In genomic region chr12:65273807-65274206, GRCm38 (mm10) we compare ENCODE assay signal across 12 mouse cellular contexts. TPM values are rescaled to one million over a fixed set of nuclear protein-coding genes. Genes with fewer than 3 reads are reported as not detected.
DNase-seq lines count a peak whose midpoint lies in the region; ATAC-seq and TF ChIP-seq lines count a peak whose summit lies in the region.
"Had no signal": no experiment of that assay in that cellular context is flagged by ENCODE, and none has a peak within 500 bp of the region (broad histone marks: within the 10 kb centered on the region; RNA-seq: fewer than 3 reads in every experiment).

No protein-coding gene starts in this region.

- no peak overlapping the region for H3K9ac ChIP-seq in forebrain, embryonic 14.5 days (ENCODE audit: low read length)
- no peak overlapping the region for H3K9ac ChIP-seq in forebrain, embryonic 15.5 days (replicated peaks)
- H3K9ac ChIP-seq in limb, embryonic 14.5 days (ENCODE audit: low read depth, low read length, severe bottlenecking) = no peak overlapping the region
- H3K9ac ChIP-seq in embryonic facial prominence, embryonic 14.5 days (ENCODE audit: low read depth, low read length) = no peak overlapping the region

- no peaks in the 10 kb centered on the region for H3K9me3 ChIP-seq in forebrain, embryonic 14.5 days (replicated peaks; ENCODE audit: control insufficient read depth, low read length)
- no peaks in the 10 kb centered on the region for H3K9me3 ChIP-seq in forebrain, embryonic 15.5 days
- H3K9me3 ChIP-seq in limb, embryonic 14.5 days (ENCODE audit: control insufficient read depth, low read length) = no peaks in the 10 kb centered on the region
- H3K9me3 ChIP-seq in limb, embryonic 10.5 days (replicated peaks) = no peaks in the 10 kb centered on the region
- no peaks in the 10 kb centered on the region for H3K9me3 ChIP-seq in embryonic facial prominence, embryonic 14.5 days (ENCODE audit: control insufficient read depth, low read length)

- TF ChIP-seq POLR2A in limb, embryonic 14.5 days (IDR thresholded peaks at IDR 0.05; ENCODE audit: borderline replicate concordance, extremely low read depth, insufficient read depth, insufficient read length) = no peak

- H3K4me1 ChIP-seq in forebrain, embryonic 14.5 days (ENCODE audit: control insufficient read depth, insufficient read depth, low read length) = no peaks in the 10 kb centered on the region
- no peaks in the 10 kb centered on the region for H3K4me1 ChIP-seq in forebrain, embryonic 15.5 days
- no peaks in the 10 kb centered on the region for H3K4me1 ChIP-seq in limb, embryonic 14.5 days (ENCODE audit: control insufficient read depth, insufficient read depth, low read length)
- H3K4me1 ChIP-seq in limb, embryonic 10.5 days = no peaks in the 10 kb centered on the region
- no peaks in the 10 kb centered on the region for H3K4me1 ChIP-seq in embryonic facial prominence, embryonic 14.5 days (ENCODE audit: control insufficient read depth, insufficient read depth, low read length)

- H3K27ac ChIP-seq in forebrain, embryonic 14.5 days (ENCODE audit: low read depth, low read length) = no peak overlapping the region
- no peak overlapping the region for H3K27ac ChIP-seq in forebrain, embryonic 15.5 days (replicated peaks)
- no peak overlapping the region for H3K27ac ChIP-seq in limb, embryonic 14.5 days (replicated peaks; ENCODE audit: low read depth, low read length)
- no peak overlapping the region for H3K27ac ChIP-seq in limb, embryonic 10.5 days
- H3K27ac ChIP-seq in embryonic facial prominence, embryonic 14.5 days (replicated peaks; ENCODE audit: low read depth, low read length) = no peak overlapping the region

- H3K36me3 ChIP-seq in forebrain, embryonic 14.5 days (ENCODE audit: control insufficient read depth, insufficient read depth, low read length) = no peaks in the 10 kb centered on the region
- H3K36me3 ChIP-seq in forebrain, embryonic 15.5 days = no peaks in the 10 kb centered on the region
- no peaks in the 10 kb centered on the region for H3K36me3 ChIP-seq in limb, embryonic 14.5 days (ENCODE audit: control insufficient read depth, insufficient read depth, low read length)
- no peaks in the 10 kb centered on the region for H3K36me3 ChIP-seq in limb, embryonic 10.5 days
- H3K36me3 ChIP-seq in embryonic facial prominence, embryonic 14.5 days (ENCODE audit: control insufficient read depth, insufficient read depth, low read length) = no peaks in the 10 kb centered on the region

- DNase-seq in forebrain, embryonic 14.5 days (ENCODE audit: low spot score) = peak; percentile 56
- peak; percentile 36 for DNase-seq in limb, embryonic 14.5 days (ENCODE audit: low spot score)
- no peak for DNase-seq in limb, embryonic 10.5 days (ENCODE audit: low spot score)
- DNase-seq in MEL-GATA-1-ER (ENCODE audit: extremely low read depth, low read depth) = peak; percentile 31
- DNase-seq in embryonic facial prominence, embryonic 14.5 days (ENCODE audit: low spot score) = peak; percentile 58
- DNase-seq in spleen, adult 12 weeks (ENCODE audit: low spot score) = no peak
- DNase-seq in kidney, postnatal 14 days = no peak
- DNase-seq: gastrocnemius, postnatal 25 days; kidney, postnatal 10 days had no signal

- ATAC-seq in forebrain, embryonic 14.5 days = no peak
- no peak for ATAC-seq in forebrain, embryonic 15.5 days (replicated peaks)
- ATAC-seq in limb, embryonic 14.5 days (ENCODE audit: low FRiP score, low read depth) = no peak
- ATAC-seq in embryonic facial prominence, embryonic 14.5 days (ENCODE audit: low read depth) = no peak

- WGBS in forebrain, embryonic 14.5 days = 71% methylated on average over 4 of the region's 4 CpGs
- WGBS in forebrain, embryonic 15.5 days = 73% methylated on average over 4 of the region's 4 CpGs
- WGBS in limb, embryonic 14.5 days = 66% methylated on average over 4 of the region's 4 CpGs
- WGBS in limb, embryonic 10.5 days = 70% methylated on average over 4 of the region's 4 CpGs
- 66% methylated on average over 4 of the region's 4 CpGs for WGBS in embryonic facial prominence, embryonic 14.5 days

- H3K27me3 ChIP-seq in forebrain, embryonic 14.5 days (replicated peaks; ENCODE audit: control insufficient read depth, insufficient read depth, low read length) = no peaks in the 10 kb centered on the region
- no peaks in the 10 kb centered on the region for H3K27me3 ChIP-seq in forebrain, embryonic 15.5 days
- H3K27me3 ChIP-seq in limb, embryonic 14.5 days (ENCODE audit: control insufficient read depth, insufficient read depth, low read length) = no peaks in the 10 kb centered on the region
- no peaks in the 10 kb centered on the region for H3K27me3 ChIP-seq in limb, embryonic 10.5 days (ENCODE audit: low read depth, poor library complexity, severe bottlenecking)
- H3K27me3 ChIP-seq in embryonic facial prominence, embryonic 14.5 days (replicated peaks; ENCODE audit: control insufficient read depth, insufficient read depth, low read length) = no peaks in the 10 kb centered on the region

- H3K4me3 ChIP-seq in forebrain, embryonic 14.5 days (ENCODE audit: low read depth, low read length) = no peak overlapping the region
- H3K4me3 ChIP-seq in forebrain, embryonic 15.5 days = no peak overlapping the region
- H3K4me3 ChIP-seq in limb, embryonic 14.5 days (replicated peaks; ENCODE audit: low read length) = no peak overlapping the region
- no peak overlapping the region for H3K4me3 ChIP-seq in limb, embryonic 10.5 days
- no peak overlapping the region for H3K4me3 ChIP-seq in embryonic facial prominence, embryonic 14.5 days (ENCODE audit: low read depth, low read length)

- no peak overlapping the region for H3K4me2 ChIP-seq in forebrain, embryonic 14.5 days (ENCODE audit: low read length)
- no peak overlapping the region for H3K4me2 ChIP-seq in forebrain, embryonic 15.5 days (replicated peaks)
- H3K4me2 ChIP-seq in limb, embryonic 14.5 days (replicated peaks; ENCODE audit: low read depth, low read length, severe bottlenecking) = no peak overlapping the region
- H3K4me2 ChIP-seq in embryonic facial prominence, embryonic 14.5 days (ENCODE audit: low read depth, low read length) = no peak overlapping the region

RNA-seq across cellular contexts. Expression of gene Wdr20rt, which starts 48.5 kb away (rescaled TPM):
- polyA plus RNA-seq in forebrain, embryonic 14.5 days (2014; fragmentation: Nextera tagmentation; extraction: Ambion mirVana) = not detected in 2 replicates
- not detected in 2 replicates for polyA plus RNA-seq in forebrain, embryonic 15.5 days (2015; fragmentation: Nextera tagmentation; extraction: Ambion mirVana)
- polyA plus RNA-seq in limb, embryonic 14.5 days (2012; rRNA removed) = not detected in 2 replicates
- not detected in 2 replicates for polyA plus RNA-seq in limb, embryonic 14.5 days (2014; fragmentation: Nextera tagmentation; extraction: Ambion mirVana)
- not detected in 2 replicates for polyA plus RNA-seq in limb, embryonic 10.5 days (2016; fragmentation: Nextera tagmentation; extraction: Ambion mirVana)
- polyA plus RNA-seq in embryonic facial prominence, embryonic 14.5 days (2014; fragmentation: Nextera tagmentation; extraction: Ambion mirVana) = not detected in 2 replicates
- polyA plus RNA-seq: lung, embryonic 16.5 days; urinary bladder, adult 2 months had no signal

Comparison
In these comparisons a context has a peak if more than half of its experiments do, and no peak if none do; other contexts are left out.
1. DNase-seq: peak in forebrain, embryonic 14.5 days (single experiment), limb, embryonic 14.5 days (single experiment), MEL-GATA-1-ER (single experiment) and embryonic facial prominence, embryonic 14.5 days (single experiment); none in limb, embryonic 10.5 days (single experiment), spleen, adult 12 weeks (single experiment) and kidney, postnatal 14 days (single experiment).